Mouse (Mus musculus): Measurements from ENCODE around the gene Khk. TPM values are rescaled to one million over a fixed set of nuclear protein-coding genes. Genes with fewer than 3 reads are reported as not detected.

Gene Khk
- polyA plus RNA-seq, 1 experiment from 2014 or later: 10.2 TPM

- Histone ChIP-seq H3K36me3 (ENCODE audit: inconsistent target) (peaks cover 26% of the 10 kb centered on the region; the same call in 1 of the 2 replicates), H3K4me3 (ENCODE audit: inconsistent target) (no peak overlapping the region), H3K79me2 (ENCODE audit: inconsistent target) (peaks cover 44% of the 10 kb centered on the region), H3K27ac (no peak overlapping the region)
- WGBS (ENCODE audit: missing documents): 93% methylated on average over 31 of the region's 31 CpGs
Observed at GRCm38 (mm10) chr5:30917891-30918670, 3.1 kb upstream of the Khk start.

GRCm38 (mm10) chr5:30918691-30919090 is 2.5 kb upstream of the Khk start:
- Histone ChIP-seq H3K27ac (no peak overlapping the region), H3K4me3 (ENCODE audit: inconsistent target) (no peak overlapping the region), H3K79me2 (ENCODE audit: inconsistent target) (peaks cover 39% of the 10 kb centered on the region), H3K36me3 (ENCODE audit: inconsistent target) (peaks cover 26% of the 10 kb centered on the region; the same call in 1 of the 2 replicates)
- WGBS (ENCODE audit: missing documents): 89% methylated on average over 7 of the region's 8 CpGs

- Histone ChIP-seq H3K36me3 (ENCODE audit: inconsistent target) (peaks cover 26% of the 10 kb centered on the region; the same call in 1 of the 2 replicates), H3K27ac (no peak overlapping the region), H3K4me3 (ENCODE audit: inconsistent target) (no peak overlapping the region), H3K79me2 (ENCODE audit: inconsistent target) (peaks cover 26% of the 10 kb centered on the region)
- 81% methylated on average over 7 of the region's 11 CpGs for WGBS (ENCODE audit: missing documents)
Observed at GRCm38 (mm10) chr5:30919831-30920614, 1.2 kb upstream of the Khk start.

GRCm38 (mm10) chr5:30920621-30921020 is 610 bp upstream of the Khk start:
- H3K27ac ChIP-seq: no peak overlapping the region
- H3K4me3 ChIP-seq (ENCODE audit: inconsistent target): no peak overlapping the region
- WGBS (ENCODE audit: missing documents): 80% methylated on average over 18 of the region's 19 CpGs
- H3K36me3 ChIP-seq (ENCODE audit: inconsistent target): peaks cover 26% of the 10 kb centered on the region; the same call in 1 of the 2 replicates
- peaks cover 23% of the 10 kb centered on the region; the same call in 1 of the 2 replicates for H3K79me2 ChIP-seq (ENCODE audit: inconsistent target)

GRCm38 (mm10) chr5:30922581-30923041 is 1.4 kb downstream of the Khk start:
- no peak overlapping the region for H3K4me3 ChIP-seq (ENCODE audit: inconsistent target)
- 77% methylated on average over 9 of the region's 10 CpGs for WGBS (ENCODE audit: missing documents)
- H3K36me3 ChIP-seq (ENCODE audit: inconsistent target): peaks cover 24% of the 10 kb centered on the region; the same call in 1 of the 2 replicates
- no peak overlapping the region for H3K27ac ChIP-seq
- H3K79me2 ChIP-seq (ENCODE audit: inconsistent target): peaks cover 16% of the 10 kb centered on the region; the same call in 1 of the 2 replicates

GRCm38 (mm10) chr5:30923119-30923518 is 1.9 kb downstream of the Khk start:
- H3K27ac ChIP-seq: no peak overlapping the region
- peaks cover 11% of the 10 kb centered on the region; the same call in 1 of the 2 replicates for H3K79me2 ChIP-seq (ENCODE audit: inconsistent target)
- 81% methylated on average over 6 of the region's 6 CpGs for WGBS (ENCODE audit: missing documents)
- H3K4me3 ChIP-seq (ENCODE audit: inconsistent target): no peak overlapping the region
- H3K36me3 ChIP-seq (ENCODE audit: inconsistent target): peaks cover 20% of the 10 kb centered on the region; the same call in 1 of the 2 replicates

- 0 out of 2 replicates have a peak, but pooled peaks cover 11% of the 10 kb centered on the region for H3K36me3 ChIP-seq (ENCODE audit: inconsistent target)
- H3K27ac ChIP-seq: no peak overlapping the region
- no peak overlapping the region for H3K4me3 ChIP-seq (ENCODE audit: inconsistent target)
- WGBS (ENCODE audit: missing documents): 96% methylated on average over 8 of the region's 8 CpGs
- H3K79me2 ChIP-seq (ENCODE audit: inconsistent target): no peaks in the 10 kb centered on the region
Observed at GRCm38 (mm10) chr5:30924614-30925013, 3.4 kb downstream of the Khk start.

GRCm38 (mm10) chr5:30925217-30925616 is 4.0 kb downstream of the Khk start:
- 100% methylated on average over 5 of the region's 5 CpGs for WGBS (ENCODE audit: missing documents)
- H3K36me3 ChIP-seq (ENCODE audit: inconsistent target): 0 out of 2 replicates have a peak, but pooled peaks cover 4% of the 10 kb centered on the region
- no peak overlapping the region for H3K27ac ChIP-seq
- no peak overlapping the region for H3K4me3 ChIP-seq (ENCODE audit: inconsistent target)
- H3K79me2 ChIP-seq (ENCODE audit: inconsistent target): no peaks in the 10 kb centered on the region

GRCm38 (mm10) chr5:30926073-30926472 is 4.8 kb downstream of the Khk start:
- WGBS (ENCODE audit: missing documents): 75% methylated on average over 2 of the region's 2 CpGs
- no peaks in the 10 kb centered on the region for H3K79me2 ChIP-seq (ENCODE audit: inconsistent target)
- no peak overlapping the region for H3K27ac ChIP-seq
- no peak overlapping the region for H3K4me3 ChIP-seq (ENCODE audit: inconsistent target)
- no peaks in the 10 kb centered on the region for H3K36me3 ChIP-seq (ENCODE audit: inconsistent target)

GRCm38 (mm10) chr5:30927945-30928529 is 6.8 kb downstream of the Khk start:
- H3K79me2 ChIP-seq (ENCODE audit: inconsistent target): no peaks in the 10 kb centered on the region
- 71% methylated on average over 7 of the region's 7 CpGs for WGBS (ENCODE audit: missing documents)
- no peak overlapping the region for H3K4me3 ChIP-seq (ENCODE audit: inconsistent target)
- H3K36me3 ChIP-seq (ENCODE audit: inconsistent target): no peaks in the 10 kb centered on the region
- H3K27ac ChIP-seq: no peak overlapping the region

GRCm38 (mm10) chr5:30930121-30930520 is 8.9 kb downstream of the Khk start:
- H3K79me2 ChIP-seq (ENCODE audit: inconsistent target): no peaks in the 10 kb centered on the region
- no peak overlapping the region for H3K27ac ChIP-seq
- no peak overlapping the region for H3K4me3 ChIP-seq (ENCODE audit: inconsistent target)
- H3K36me3 ChIP-seq (ENCODE audit: inconsistent target): no peaks in the 10 kb centered on the region
- 81% methylated on average over 4 of the region's 4 CpGs for WGBS (ENCODE audit: missing documents)

- WGBS (ENCODE audit: missing documents): 92% methylated on average over 6 of the region's 6 CpGs
- Histone ChIP-seq H3K79me2 (ENCODE audit: inconsistent target) (no peaks in the 10 kb centered on the region), H3K4me3 (ENCODE audit: inconsistent target) (no peak overlapping the region), H3K36me3 (ENCODE audit: inconsistent target) (no peaks in the 10 kb centered on the region), H3K27ac (no peak overlapping the region)
Observed at GRCm38 (mm10) chr5:30930846-30931245, 9.6 kb downstream of the Khk start.

GRCm38 (mm10) chr5:30931378-30931777 is 10.1 kb downstream of the Khk start:
- no peaks in the 10 kb centered on the region for H3K36me3 ChIP-seq (ENCODE audit: inconsistent target)
- H3K79me2 ChIP-seq (ENCODE audit: inconsistent target): no peaks in the 10 kb centered on the region
- H3K4me3 ChIP-seq (ENCODE audit: inconsistent target): no peak overlapping the region
- 87% methylated on average over 4 of the region's 4 CpGs for WGBS (ENCODE audit: missing documents)
- H3K27ac ChIP-seq: no peak overlapping the region

GRCm38 (mm10) chr5:30933705-30934104 is 12.5 kb downstream of the Khk start:
- WGBS (ENCODE audit: missing documents): 81% methylated on average over 5 of the region's 5 CpGs
- Histone ChIP-seq H3K27ac (no peak overlapping the region), H3K79me2 (ENCODE audit: inconsistent target) (no peaks in the 10 kb centered on the region), H3K36me3 (ENCODE audit: inconsistent target) (no peaks in the 10 kb centered on the region), H3K4me3 (ENCODE audit: inconsistent target) (no peak overlapping the region)

Measured in macrophage (primary cell).